Mouse (Mus musculus) lung, adult 18-20 months (tissue): ENCODE data around the gene Gnb3.

ENCODE experiments used
- DNase-seq, 2 experiments: peaks; one replicate each; pipeline ENCODE4 v3.0.0; 2022; ENCODE audit warnings: mixed read lengths in 2 of 2

Gnb3 gene

GRCm38 (mm10) chr6:124796200-124796599 lies 43.9 kb downstream of the Gnb3 start:
- no peak for DNase-seq

GRCm38 (mm10) chr6:124795781-124796180 lies 44.3 kb downstream of the Gnb3 start:
- no peak for DNase-seq

- no peak for DNase-seq
Measured at GRCm38 (mm10) chr6:124791911-124792310, 48.2 kb downstream of the Gnb3 start.

- DNase-seq = no peak
Measured at GRCm38 (mm10) chr6:124790121-124790520, 50.0 kb downstream of the Gnb3 start.

GRCm38 (mm10) chr6:124789519-124789918 lies 50.6 kb downstream of the Gnb3 start:
- no peak for DNase-seq

GRCm38 (mm10) chr6:124787722-124788121 lies 52.4 kb downstream of the Gnb3 start:
- DNase-seq = no peak

- no peak for DNase-seq
Measured at GRCm38 (mm10) chr6:124786756-124787420, 53.2 kb downstream of the Gnb3 start.
